Mouse (Mus musculus) frontal cortex, adult 2 months (tissue): Measurements from ENCODE around the gene Tbc1d14. TPM values are rescaled to one million over a fixed set of nuclear protein-coding genes. Genes with fewer than 3 reads are reported as not detected.

Source experiments
- DNase-seq, 2 experiments: peaks; one replicate each; pipeline ENCODE4 v3.0.0; 2022; ENCODE audit warnings: low spot score in 1 of 2; ENCODE audit errors: extremely low spot score in 1 of 2
- polyA plus RNA-seq: library from polyadenylated mRNA; depleted of rRNA; stranded (reverse); fragments of >200 nt; gene quantifications from 2 replicates; pipeline ENCODE4 v1.2.3, GENCODE M21; 2012

Tbc1d14 gene
- polyA plus RNA-seq, 1 experiment, result 59.8 TPM

GRCm38 (mm10) chr5:36522782-36523181 is 70.3 kb downstream of the Tbc1d14 start:
- no peak for DNase-seq

DNA sequence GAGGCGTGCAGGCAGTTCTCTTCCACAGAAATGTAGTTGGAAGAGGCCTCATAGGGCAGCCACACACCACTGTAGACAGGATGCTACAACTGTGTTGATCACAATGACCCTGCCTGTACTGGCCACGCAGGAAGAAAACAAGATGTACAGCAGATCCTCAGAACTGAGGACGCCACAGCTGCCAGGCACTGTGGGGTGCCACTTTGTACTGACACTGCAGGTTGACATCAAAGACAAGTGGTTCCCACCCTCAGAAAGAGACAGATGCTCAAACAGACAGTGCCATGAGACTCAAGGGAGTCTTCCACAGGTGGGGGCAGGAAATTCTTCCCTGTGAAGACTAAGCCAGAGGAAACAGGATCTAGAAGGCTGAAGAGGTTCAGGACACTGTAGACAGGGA is 73.3 kb downstream of the Tbc1d14 start:
- no peak for DNase-seq

- DNase-seq, result no peak
Observed at GRCm38 (mm10) chr5:36517596-36517995, 75.5 kb downstream of the Tbc1d14 start.

DNA sequence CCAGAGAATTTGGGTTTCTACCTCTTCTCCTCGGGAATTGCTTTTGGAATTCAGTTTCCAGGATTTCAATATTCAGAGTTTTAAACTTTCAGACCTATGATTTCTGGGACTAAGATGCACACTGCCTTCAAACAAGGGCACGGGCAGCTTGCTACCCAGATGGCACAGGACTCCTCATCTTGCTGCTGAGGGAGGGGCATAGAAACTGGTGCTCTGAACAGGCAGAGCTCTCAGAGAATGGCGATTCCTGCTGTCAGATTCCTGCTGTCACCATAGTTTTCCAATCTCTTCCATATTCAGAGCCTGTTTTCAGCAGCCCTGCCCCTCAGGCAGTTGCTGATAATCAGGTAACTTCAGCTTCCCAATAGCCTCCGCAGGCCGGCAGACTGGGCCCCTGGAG is 77.5 kb downstream of the Tbc1d14 start:
- DNase-seq, result no peak

DNA sequence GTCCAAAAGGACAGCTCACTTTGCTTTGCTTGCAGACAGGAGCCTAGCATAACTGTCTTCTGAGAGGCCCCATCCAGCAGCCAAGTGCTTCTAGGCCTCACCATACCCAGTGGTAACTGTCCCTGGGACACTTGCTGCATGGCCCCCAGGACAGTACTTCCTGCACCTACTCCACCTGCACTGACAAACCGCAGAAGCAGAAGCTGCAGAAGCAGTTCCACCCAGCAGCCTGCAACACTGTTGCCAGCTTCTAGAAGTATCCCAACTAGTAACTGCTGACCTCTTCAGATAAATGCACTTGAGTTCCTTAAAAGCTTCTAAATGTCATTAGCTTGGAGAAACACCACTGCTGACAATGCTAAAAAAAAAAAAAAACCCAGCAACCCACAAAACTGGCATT is 78.0 kb downstream of the Tbc1d14 start:
- DNase-seq, result no peak

DNA sequence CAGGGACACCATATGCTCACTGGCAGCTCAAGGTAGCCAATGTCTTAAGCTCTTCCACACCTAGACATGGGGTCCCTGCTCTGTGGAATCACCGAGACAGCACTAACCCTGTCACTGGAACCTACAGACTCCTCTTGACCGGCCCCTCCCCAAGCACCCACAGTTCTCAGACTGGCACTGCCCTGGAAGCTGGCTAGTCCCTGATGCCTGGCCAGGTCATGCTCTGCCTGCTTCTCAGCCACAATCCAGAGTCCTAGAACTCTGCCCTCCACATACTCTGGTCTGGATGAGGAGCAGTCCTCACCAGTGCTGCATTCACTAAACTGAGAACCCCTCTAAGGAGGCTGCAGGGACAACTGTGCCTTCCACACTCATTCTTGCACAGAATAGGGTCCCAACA is 82.1 kb downstream of the Tbc1d14 start:
- DNase-seq, result no peak

DNA sequence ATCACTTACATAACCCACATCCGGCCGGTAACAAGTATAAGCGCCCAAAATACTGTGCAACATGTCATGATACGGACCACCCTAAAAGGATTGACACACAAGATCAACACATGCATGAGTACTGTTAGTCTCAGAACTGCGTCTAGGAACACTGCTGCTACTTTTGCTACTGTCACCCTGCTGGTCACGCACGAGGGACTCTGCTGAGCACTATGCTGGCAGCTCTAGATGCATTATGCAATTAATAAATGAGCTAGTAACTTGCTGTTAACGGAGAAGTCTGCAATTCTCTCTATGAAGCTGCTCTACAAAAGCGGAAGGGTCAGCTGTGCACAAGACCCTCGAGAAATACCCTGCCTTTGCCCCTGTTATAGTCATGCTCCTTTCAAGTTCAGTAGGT is 84.7 kb downstream of the Tbc1d14 start:
- no peak for DNase-seq

GRCm38 (mm10) chr5:36505643-36506042 is 87.4 kb downstream of the Tbc1d14 start:
- DNase-seq, result no peak

DNA sequence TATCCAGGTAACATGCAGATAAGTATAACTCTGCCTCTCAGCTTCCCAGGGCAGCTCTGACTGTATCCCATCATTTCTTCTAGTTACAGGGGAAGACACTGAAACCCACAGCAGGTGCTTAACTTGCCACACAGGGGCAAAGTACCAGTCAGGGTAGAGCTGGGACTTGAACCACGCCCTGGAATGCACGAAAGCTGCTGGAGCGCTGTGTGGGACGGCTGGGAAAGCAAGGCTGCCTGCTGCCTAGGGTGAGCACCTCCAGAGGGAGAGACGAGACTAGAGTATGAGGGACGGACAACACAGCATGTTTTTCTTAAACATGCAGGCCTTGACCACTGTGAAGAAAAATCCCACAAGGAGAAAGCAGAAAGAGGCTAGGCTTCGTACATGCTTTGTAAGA is 87.8 kb downstream of the Tbc1d14 start:
- no peak for DNase-seq

DNA sequence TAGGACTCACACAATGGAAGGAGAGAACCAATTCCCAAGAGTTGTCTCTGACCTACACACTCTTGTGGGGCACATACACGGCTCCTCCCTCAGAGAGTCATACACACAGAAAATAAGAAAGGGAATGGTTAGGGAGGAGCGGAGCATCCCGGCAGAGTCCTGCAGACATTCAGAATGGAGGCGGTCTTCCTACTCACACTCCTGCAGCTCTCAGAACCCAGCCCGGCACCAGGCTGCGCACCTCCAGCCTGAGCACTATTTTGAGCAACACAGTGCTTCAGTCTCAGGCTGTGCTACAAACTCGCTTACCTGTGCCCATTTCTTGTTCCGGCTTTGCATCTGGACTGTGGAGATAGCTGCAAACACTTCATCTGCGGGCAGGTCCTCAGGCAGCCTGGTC is 98.4 kb downstream of the Tbc1d14 start:
- DNase-seq, result peak in 1 of 2 experiments; percentile 30

DNA sequence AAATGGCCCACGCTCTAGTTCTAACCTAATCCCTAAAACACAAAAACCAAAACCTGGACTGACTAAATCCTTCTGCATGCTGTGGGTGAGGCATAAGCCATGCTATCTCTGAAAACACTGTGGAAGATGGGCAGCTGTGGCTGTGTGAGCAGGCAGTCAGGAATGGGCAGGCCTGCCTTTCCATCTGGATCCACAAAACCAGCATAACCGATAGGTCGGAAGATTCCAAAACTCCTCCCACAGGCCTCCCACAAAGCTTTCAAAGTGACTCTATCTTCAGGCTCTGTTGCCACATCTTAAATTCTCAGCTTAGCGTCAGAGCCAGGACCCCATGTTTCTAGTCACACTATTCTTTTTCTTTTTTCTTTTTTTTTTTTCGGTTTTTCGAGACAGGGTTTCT is 99.2 kb downstream of the Tbc1d14 start:
- peak in 1 of 2 experiments; percentile 58 for DNase-seq

GRCm38 (mm10) chr5:36489225-36489624 is 103.9 kb downstream of the Tbc1d14 start:
- peak in 1 of 2 experiments; percentile 24 for DNase-seq

- no peak for DNase-seq
Observed at GRCm38 (mm10) chr5:36485306-36485705, 107.8 kb downstream of the Tbc1d14 start.

DNA sequence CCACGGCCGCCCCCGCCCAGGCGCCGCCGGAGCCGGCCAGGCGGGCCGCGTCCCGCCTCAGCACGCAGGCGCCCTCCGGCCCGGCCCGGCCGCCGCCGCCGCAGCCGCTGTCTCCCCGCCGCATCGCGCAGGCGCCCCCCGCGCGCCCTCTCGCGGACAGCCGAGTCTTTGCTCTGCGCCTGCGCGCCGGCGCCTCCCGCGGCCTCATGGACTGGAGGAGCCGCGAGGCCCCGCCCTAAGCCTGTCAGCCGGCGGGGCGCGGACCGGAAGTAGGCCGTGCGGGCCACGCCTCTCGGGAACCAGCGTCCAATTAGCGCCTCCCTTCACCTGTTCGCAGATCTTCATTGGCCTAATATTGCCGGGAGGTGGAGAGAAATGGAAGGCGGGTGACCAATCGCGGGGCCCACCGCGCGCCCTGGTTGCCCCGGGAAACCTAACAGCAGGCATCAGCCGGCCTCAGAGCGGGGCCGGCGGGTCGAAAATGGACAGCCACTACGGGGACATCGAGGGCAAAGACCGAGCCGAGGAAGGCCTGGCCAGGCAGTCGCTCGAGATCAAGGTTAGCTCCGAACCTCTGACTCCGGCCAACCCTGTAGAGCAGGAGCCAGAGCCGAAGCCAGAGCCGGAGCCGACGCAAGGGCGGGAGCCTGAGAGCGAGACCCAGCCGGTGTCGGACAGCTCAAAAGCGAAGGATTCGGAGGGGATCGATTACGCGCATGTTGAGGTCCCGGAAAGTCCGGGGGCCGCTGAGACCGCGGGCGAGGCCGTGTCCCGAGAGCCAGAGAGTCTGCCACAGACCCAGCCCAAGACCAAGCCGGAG is 108.7 kb downstream of the Tbc1d14 start, which contains the start of the genes Tada2b and Ccdc96:
Gene Tada2b (minus strand): TSS at position 115 of the 820 bp plus-strand sequence.
Gene Ccdc96 (plus strand): TSS at position 418 of the 820 bp plus-strand sequence.
- peak; percentile 97 to 98 for DNase-seq

- DNase-seq, result no peak
Observed at GRCm38 (mm10) chr5:36483203-36484101, 109.6 kb downstream of the Tbc1d14 start.

DNA sequence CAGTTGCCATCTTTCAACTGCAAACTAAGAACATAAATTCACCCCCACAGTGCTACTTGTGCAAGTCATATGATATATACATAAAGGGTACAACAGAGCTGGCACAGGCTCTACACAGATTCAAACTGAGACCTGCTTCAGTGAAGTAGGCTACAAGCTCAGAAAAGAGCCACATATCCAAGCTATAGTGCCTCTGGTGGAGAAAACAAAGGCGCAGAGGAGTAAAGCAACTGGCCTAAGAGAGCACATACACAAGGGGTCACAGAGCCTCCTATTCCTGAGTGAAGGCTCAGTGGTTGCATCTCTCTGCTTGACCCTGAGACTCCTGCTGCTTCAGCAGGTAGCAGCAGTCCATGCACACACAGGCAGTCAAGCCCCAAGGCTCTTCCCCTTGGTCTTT is 112.0 kb downstream of the Tbc1d14 start:
- DNase-seq, result no peak

GRCm38 (mm10) chr5:36480398-36480797 is 112.7 kb downstream of the Tbc1d14 start:
- DNase-seq, result no peak

GRCm38 (mm10) chr5:36479735-36480134 is 113.3 kb downstream of the Tbc1d14 start:
- no peak for DNase-seq

DNA sequence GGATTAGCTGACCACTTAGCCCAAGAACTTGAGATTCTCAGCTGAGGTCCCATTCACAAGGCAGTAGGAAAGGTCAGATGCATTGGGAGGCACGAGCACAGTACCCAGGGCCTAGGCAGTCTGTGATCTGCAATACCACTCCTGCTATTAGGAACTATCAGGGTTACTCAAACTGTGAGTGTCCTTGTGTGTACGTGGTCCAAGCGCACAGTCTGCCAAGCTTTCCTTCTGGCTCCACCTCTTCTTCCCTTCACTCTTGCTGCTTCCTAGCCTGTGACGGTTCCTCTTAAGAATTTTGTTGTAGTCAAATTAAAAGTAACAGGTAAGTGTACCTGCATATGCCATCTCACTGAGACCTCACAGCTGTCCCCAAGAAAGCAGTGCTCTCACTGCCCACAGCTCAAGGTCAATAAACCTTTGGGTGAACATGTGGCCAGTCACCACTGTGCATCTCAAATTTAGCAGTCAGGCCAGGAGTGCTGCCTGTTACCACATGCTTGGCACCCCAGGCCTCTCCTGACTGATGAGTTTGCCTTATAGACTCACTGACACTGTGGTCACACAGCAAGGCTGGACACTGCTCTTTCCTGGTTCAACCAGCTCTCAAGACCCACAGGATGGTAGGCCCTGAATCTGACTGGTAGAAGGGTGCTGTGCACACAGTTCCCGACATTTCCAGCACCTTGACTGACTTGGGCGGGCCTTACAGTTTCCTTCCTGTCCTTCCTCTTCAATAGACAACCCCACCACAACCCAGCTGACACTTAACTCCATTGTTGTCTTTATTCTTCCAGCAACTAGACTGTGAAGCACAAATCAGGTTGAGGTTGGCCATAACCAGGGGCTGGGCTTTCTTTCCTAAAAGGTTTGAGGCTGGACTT is 114.3 kb downstream of the Tbc1d14 start:
- no peak for DNase-seq

DNA sequence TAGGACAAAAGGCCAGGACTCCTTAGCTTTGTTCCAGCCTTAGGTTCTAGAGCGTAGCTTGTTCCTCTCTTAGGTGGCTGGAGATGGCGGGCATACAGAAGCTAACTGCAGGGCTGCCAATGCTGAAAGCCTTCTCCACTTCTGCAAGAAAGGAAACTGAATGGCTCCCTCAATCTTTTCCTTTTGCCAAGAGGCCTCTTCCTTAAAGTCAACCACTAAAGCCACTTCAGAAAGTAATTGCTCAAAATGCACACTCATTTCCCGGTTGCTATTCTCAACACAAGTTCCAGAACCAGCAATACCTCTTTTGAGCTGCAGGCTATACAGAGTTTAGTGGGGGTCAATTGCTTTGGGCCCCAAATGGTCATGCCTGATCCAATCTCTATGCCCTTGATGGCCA is 115.6 kb downstream of the Tbc1d14 start:
- no peak for DNase-seq
